Mouse (Mus musculus): Measurements from ENCODE around the gene Crebl2. TPM values are rescaled to one million over a fixed set of nuclear protein-coding genes. Genes with fewer than 3 reads are reported as not detected.

The Crebl2 gene
- polyA plus RNA-seq, 1 experiment from 2014 or later: 1.5 TPM

GRCm38 (mm10) chr6:134870887-134871286, 40.9 kb downstream of the Crebl2 start:
- DNase-seq (ENCODE audit: low spot score) (no peak), ATAC-seq (replicated peaks; ENCODE audit: low FRiP score) (peak; percentile 75)
- H3K4me2 ChIP-seq: no peak overlapping the region; the same call in 1 of the 2 replicates
- no peak overlapping the region for H3K4me3 ChIP-seq (ENCODE audit: low read depth, low read length)
- no peak overlapping the region for H3K9ac ChIP-seq (ENCODE audit: low read depth, low read length)
- peaks cover 6% of the 10 kb centered on the region for H3K4me1 ChIP-seq (replicated peaks; ENCODE audit: control insufficient read depth, insufficient read depth, low read length)
- H3K9me3 ChIP-seq (ENCODE audit: control insufficient read depth, low read length): no peaks in the 10 kb centered on the region
- no peaks in the 10 kb centered on the region for H3K27me3 ChIP-seq (replicated peaks; ENCODE audit: control insufficient read depth, insufficient read depth, low read length)
- 63% methylated on average over 4 of the region's 4 CpGs for WGBS
- peak overlapping the region; percentile 22; the same call in 1 of the 2 replicates for H3K27ac ChIP-seq (ENCODE audit: low read depth, low read length)
- no peaks in the 10 kb centered on the region; the same call in 1 of the 2 replicates for H3K36me3 ChIP-seq (ENCODE audit: control insufficient read depth, insufficient read depth, low read length)

GRCm38 (mm10) chr6:134872236-134872635, 42.3 kb downstream of the Crebl2 start:
- Histone ChIP-seq H3K9ac (ENCODE audit: low read depth, low read length) (no peak overlapping the region), H3K4me3 (ENCODE audit: low read depth, low read length) (no peak overlapping the region), H3K4me2 (no peak overlapping the region), H3K9me3 (ENCODE audit: control insufficient read depth, low read length) (no peaks in the 10 kb centered on the region), H3K27ac (ENCODE audit: low read depth, low read length) (no peak overlapping the region), H3K27me3 (replicated peaks; ENCODE audit: control insufficient read depth, insufficient read depth, low read length) (no peaks in the 10 kb centered on the region), H3K4me1 (replicated peaks; ENCODE audit: control insufficient read depth, insufficient read depth, low read length) (peaks cover 6% of the 10 kb centered on the region), H3K36me3 (ENCODE audit: control insufficient read depth, insufficient read depth, low read length) (no peaks in the 10 kb centered on the region; the same call in 1 of the 2 replicates)
- 88% methylated on average over 2 of the region's 2 CpGs for WGBS
- no peak for DNase-seq (ENCODE audit: low spot score)
- no peak for ATAC-seq (replicated peaks; ENCODE audit: low FRiP score)

- no peak overlapping the region for H3K9ac ChIP-seq (ENCODE audit: low read depth, low read length)
- ATAC-seq (replicated peaks; ENCODE audit: low FRiP score) (no peak), DNase-seq (ENCODE audit: low spot score) (no peak)
- no peaks in the 10 kb centered on the region for H3K27me3 ChIP-seq (replicated peaks; ENCODE audit: control insufficient read depth, insufficient read depth, low read length)
- H3K4me3 ChIP-seq (ENCODE audit: low read depth, low read length): no peak overlapping the region
- no peaks in the 10 kb centered on the region for H3K9me3 ChIP-seq (ENCODE audit: control insufficient read depth, low read length)
- H3K27ac ChIP-seq (ENCODE audit: low read depth, low read length): no peak overlapping the region
- peaks cover 6% of the 10 kb centered on the region for H3K4me1 ChIP-seq (replicated peaks; ENCODE audit: control insufficient read depth, insufficient read depth, low read length)
- 70% methylated on average over 2 of the region's 2 CpGs for WGBS
- no peaks in the 10 kb centered on the region; the same call in 1 of the 2 replicates for H3K36me3 ChIP-seq (ENCODE audit: control insufficient read depth, insufficient read depth, low read length)
- H3K4me2 ChIP-seq: no peak overlapping the region
These were observed 43.1 kb downstream of the Crebl2 start for GRCm38 (mm10) chr6:134873018-134873417.

- Histone ChIP-seq H3K4me2 (no peak overlapping the region), H3K9me3 (ENCODE audit: control insufficient read depth, low read length) (no peaks in the 10 kb centered on the region), H3K27me3 (replicated peaks; ENCODE audit: control insufficient read depth, insufficient read depth, low read length) (no peaks in the 10 kb centered on the region), H3K9ac (ENCODE audit: low read depth, low read length) (no peak overlapping the region), H3K4me3 (ENCODE audit: low read depth, low read length) (no peak overlapping the region), H3K36me3 (ENCODE audit: control insufficient read depth, insufficient read depth, low read length) (no peaks in the 10 kb centered on the region), H3K4me1 (replicated peaks; ENCODE audit: control insufficient read depth, insufficient read depth, low read length) (no peaks in the 10 kb centered on the region), H3K27ac (ENCODE audit: low read depth, low read length) (no peak overlapping the region)
- DNase-seq (ENCODE audit: low spot score): no peak
- WGBS: 67% methylated on average over 6 of the region's 6 CpGs
- ATAC-seq (replicated peaks; ENCODE audit: low FRiP score): peak; percentile 57; the same call in 1 of the 2 replicates
These were observed 46.8 kb downstream of the Crebl2 start for GRCm38 (mm10) chr6:134876795-134877194.

GRCm38 (mm10) chr6:134877276-134877675, 47.3 kb downstream of the Crebl2 start:
- no peaks in the 10 kb centered on the region for H3K36me3 ChIP-seq (ENCODE audit: control insufficient read depth, insufficient read depth, low read length)
- no peak overlapping the region for H3K27ac ChIP-seq (ENCODE audit: low read depth, low read length)
- no peaks in the 10 kb centered on the region for H3K27me3 ChIP-seq (replicated peaks; ENCODE audit: control insufficient read depth, insufficient read depth, low read length)
- ATAC-seq (replicated peaks; ENCODE audit: low FRiP score): no peak
- DNase-seq (ENCODE audit: low spot score): no peak
- H3K4me1 ChIP-seq (replicated peaks; ENCODE audit: control insufficient read depth, insufficient read depth, low read length): no peaks in the 10 kb centered on the region
- no peak overlapping the region for H3K4me2 ChIP-seq
- no peak overlapping the region for H3K9ac ChIP-seq (ENCODE audit: low read depth, low read length)
- WGBS: 83% methylated on average over 4 of the region's 4 CpGs
- no peaks in the 10 kb centered on the region for H3K9me3 ChIP-seq (ENCODE audit: control insufficient read depth, low read length)
- no peak overlapping the region for H3K4me3 ChIP-seq (ENCODE audit: low read depth, low read length)

GRCm38 (mm10) chr6:134877892-134878291, 47.9 kb downstream of the Crebl2 start:
- Histone ChIP-seq H3K4me1 (replicated peaks; ENCODE audit: control insufficient read depth, insufficient read depth, low read length) (no peaks in the 10 kb centered on the region), H3K27ac (ENCODE audit: low read depth, low read length) (no peak overlapping the region), H3K9me3 (ENCODE audit: control insufficient read depth, low read length) (no peaks in the 10 kb centered on the region), H3K9ac (ENCODE audit: low read depth, low read length) (no peak overlapping the region), H3K4me2 (no peak overlapping the region), H3K4me3 (ENCODE audit: low read depth, low read length) (no peak overlapping the region), H3K27me3 (replicated peaks; ENCODE audit: control insufficient read depth, insufficient read depth, low read length) (no peaks in the 10 kb centered on the region), H3K36me3 (ENCODE audit: control insufficient read depth, insufficient read depth, low read length) (no peaks in the 10 kb centered on the region)
- ATAC-seq (replicated peaks; ENCODE audit: low FRiP score) (no peak), DNase-seq (ENCODE audit: low spot score) (no peak)
- 72% methylated on average over 1 of the region's 1 CpGs for WGBS

- ATAC-seq (replicated peaks; ENCODE audit: low FRiP score) (no peak), DNase-seq (ENCODE audit: low spot score) (no peak)
- H3K27me3 ChIP-seq (replicated peaks; ENCODE audit: control insufficient read depth, insufficient read depth, low read length): no peaks in the 10 kb centered on the region
- H3K9ac ChIP-seq (ENCODE audit: low read depth, low read length): no peak overlapping the region
- H3K36me3 ChIP-seq (ENCODE audit: control insufficient read depth, insufficient read depth, low read length): no peaks in the 10 kb centered on the region
- WGBS: 64% methylated on average over 5 of the region's 5 CpGs
- no peaks in the 10 kb centered on the region for H3K4me1 ChIP-seq (replicated peaks; ENCODE audit: control insufficient read depth, insufficient read depth, low read length)
- no peak overlapping the region for H3K4me3 ChIP-seq (ENCODE audit: low read depth, low read length)
- H3K27ac ChIP-seq (ENCODE audit: low read depth, low read length): no peak overlapping the region
- H3K4me2 ChIP-seq: no peak overlapping the region
- no peaks in the 10 kb centered on the region for H3K9me3 ChIP-seq (ENCODE audit: control insufficient read depth, low read length)
These were observed 49.6 kb downstream of the Crebl2 start for GRCm38 (mm10) chr6:134879556-134879955.

GRCm38 (mm10) chr6:134880046-134880445, 50.1 kb downstream of the Crebl2 start:
- no peak overlapping the region for H3K4me2 ChIP-seq
- 80% methylated on average over 2 of the region's 2 CpGs for WGBS
- H3K36me3 ChIP-seq (ENCODE audit: control insufficient read depth, insufficient read depth, low read length): no peaks in the 10 kb centered on the region
- H3K9ac ChIP-seq (ENCODE audit: low read depth, low read length): no peak overlapping the region
- no peak overlapping the region for H3K4me3 ChIP-seq (ENCODE audit: low read depth, low read length)
- no peak for DNase-seq (ENCODE audit: low spot score)
- H3K27ac ChIP-seq (ENCODE audit: low read depth, low read length): no peak overlapping the region
- no peaks in the 10 kb centered on the region for H3K9me3 ChIP-seq (ENCODE audit: control insufficient read depth, low read length)
- no peak for ATAC-seq (replicated peaks; ENCODE audit: low FRiP score)
- no peaks in the 10 kb centered on the region for H3K4me1 ChIP-seq (replicated peaks; ENCODE audit: control insufficient read depth, insufficient read depth, low read length)
- no peaks in the 10 kb centered on the region for H3K27me3 ChIP-seq (replicated peaks; ENCODE audit: control insufficient read depth, insufficient read depth, low read length)

- H3K4me2 ChIP-seq: no peak overlapping the region
- no peak overlapping the region for H3K4me3 ChIP-seq (ENCODE audit: low read depth, low read length)
- no peaks in the 10 kb centered on the region for H3K9me3 ChIP-seq (ENCODE audit: control insufficient read depth, low read length)
- no peak for DNase-seq (ENCODE audit: low spot score)
- H3K9ac ChIP-seq (ENCODE audit: low read depth, low read length): no peak overlapping the region
- H3K27me3 ChIP-seq (replicated peaks; ENCODE audit: control insufficient read depth, insufficient read depth, low read length): 0 out of 2 replicates have a peak, but pooled peaks cover 3% of the 10 kb centered on the region
- H3K36me3 ChIP-seq (ENCODE audit: control insufficient read depth, insufficient read depth, low read length): no peaks in the 10 kb centered on the region
- no peak overlapping the region for H3K27ac ChIP-seq (ENCODE audit: low read depth, low read length)
- no peaks in the 10 kb centered on the region; the same call in 1 of the 2 replicates for H3K4me1 ChIP-seq (replicated peaks; ENCODE audit: control insufficient read depth, insufficient read depth, low read length)
- ATAC-seq (replicated peaks; ENCODE audit: low FRiP score): no peak
- WGBS: 72% methylated on average over 4 of the region's 4 CpGs
These were observed 53.7 kb downstream of the Crebl2 start for GRCm38 (mm10) chr6:134883661-134884060.
